Mouse (Mus musculus): ENCODE data around the gene Retreg3.

Retreg3 gene

DNA sequence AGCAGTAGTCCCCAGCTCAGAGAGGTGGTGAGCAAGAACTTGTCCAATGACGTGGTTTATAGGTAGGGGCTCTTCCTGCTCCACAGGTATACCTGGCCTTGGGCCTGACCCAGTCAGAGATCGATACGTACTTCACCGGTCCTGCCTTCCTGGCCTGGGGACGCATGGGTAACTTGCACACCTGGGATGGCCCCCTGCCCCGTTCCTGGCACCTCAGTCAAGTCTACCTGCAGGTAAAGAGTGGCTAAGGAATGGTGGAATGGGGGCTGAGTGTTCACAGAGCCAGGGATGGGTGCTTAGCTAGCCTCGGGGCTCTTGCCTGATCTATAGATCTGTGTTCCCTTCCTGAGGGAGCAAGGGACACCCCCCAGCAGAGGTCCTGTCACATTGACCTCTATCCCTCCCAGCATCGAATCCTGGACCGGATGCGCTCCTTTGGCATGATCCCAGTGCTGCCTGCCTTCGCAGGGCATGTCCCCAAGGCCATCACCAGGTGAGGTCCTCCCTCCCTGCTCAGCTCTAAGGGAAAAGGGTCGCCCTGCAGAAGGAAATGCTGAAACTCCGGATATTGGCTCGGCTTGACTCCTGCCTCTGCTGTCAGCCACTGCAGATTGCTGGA lies 47.8 kb downstream of the Retreg3 start:
- DNase-seq = peak in 1 of 2 experiments; percentile 38

DNA sequence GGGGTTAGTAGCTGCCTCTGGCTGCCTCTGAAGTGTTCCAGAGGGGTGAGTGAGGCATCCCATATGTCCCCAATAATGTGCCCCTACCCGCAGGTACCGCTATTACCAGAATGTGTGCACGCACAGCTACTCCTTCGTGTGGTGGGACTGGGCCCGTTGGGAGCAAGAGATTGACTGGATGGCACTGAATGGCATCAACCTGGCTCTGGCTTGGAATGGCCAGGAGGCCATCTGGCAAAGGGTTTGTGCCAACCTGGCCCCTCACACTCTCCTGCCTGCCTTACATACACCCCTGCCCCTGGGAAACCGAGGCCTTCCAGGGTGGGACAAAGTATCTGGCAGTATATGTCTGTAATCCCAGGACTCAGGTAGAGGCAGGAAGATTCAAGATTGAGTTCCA lies 48.7 kb downstream of the Retreg3 start:
- peak in 1 of 2 experiments; percentile 52 for DNase-seq

DNA sequence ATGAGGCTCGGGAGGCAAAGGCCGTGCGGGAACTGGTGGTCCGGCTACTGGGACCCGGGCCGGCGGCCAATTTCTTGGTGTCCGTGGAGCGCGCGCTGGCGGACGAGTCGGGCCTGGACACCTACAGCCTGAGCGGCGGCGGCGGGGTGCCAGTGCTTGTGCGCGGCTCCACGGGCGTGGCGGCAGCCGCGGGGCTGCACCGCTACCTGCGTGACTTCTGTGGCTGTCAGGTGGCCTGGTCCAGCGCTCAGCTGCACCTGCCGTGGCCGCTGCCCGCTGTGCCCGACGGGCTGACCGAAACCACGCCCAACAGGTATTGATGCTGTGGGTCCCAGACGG lies 49.5 kb downstream of the Retreg3 start:
- DNase-seq = no peak

DNA sequence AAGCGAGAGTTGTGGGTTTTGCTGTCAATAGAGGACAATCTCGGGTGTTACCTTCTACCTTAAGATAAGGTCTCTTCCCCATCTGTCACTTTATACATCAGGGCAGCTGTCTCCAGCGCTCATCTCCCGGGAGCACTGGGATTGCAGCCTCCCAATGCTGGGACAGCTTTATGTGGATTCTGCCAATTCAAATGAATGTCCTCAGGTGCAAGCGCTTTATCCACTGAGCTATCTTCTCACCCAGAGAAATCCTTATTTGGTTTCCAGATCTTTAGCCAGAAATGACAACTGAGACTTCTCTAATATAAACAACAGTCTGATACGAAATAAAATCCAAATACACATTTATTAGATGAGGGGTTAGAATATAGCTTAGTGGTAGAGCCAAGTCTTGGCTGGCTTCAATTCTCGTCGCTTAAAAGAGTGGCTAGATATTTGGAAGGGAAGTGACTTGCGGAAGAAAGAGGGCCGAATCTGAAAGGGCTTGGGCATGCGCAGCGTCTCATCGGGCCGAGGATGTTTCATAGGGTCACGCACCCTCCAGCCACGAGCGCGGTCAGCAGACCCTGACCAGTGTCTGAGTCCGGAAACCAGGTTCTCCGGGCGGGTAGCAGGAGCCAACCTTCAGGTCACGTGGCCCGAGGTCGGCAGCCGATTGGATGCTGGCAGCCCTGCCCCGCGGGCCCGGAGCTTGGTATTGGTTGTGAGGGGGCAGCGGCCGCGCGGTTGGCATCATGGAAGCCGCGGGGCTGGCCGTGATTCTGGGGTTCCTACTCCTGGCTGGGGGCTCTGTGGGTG lies 50.1 kb downstream of the Retreg3 start, which contains the start of gene Naglu:
Gene Naglu, plus strand, starts transcription at position 622 of the 798 bp plus-strand sequence.
- DNase-seq = peak; percentile 97 to 98

DNA sequence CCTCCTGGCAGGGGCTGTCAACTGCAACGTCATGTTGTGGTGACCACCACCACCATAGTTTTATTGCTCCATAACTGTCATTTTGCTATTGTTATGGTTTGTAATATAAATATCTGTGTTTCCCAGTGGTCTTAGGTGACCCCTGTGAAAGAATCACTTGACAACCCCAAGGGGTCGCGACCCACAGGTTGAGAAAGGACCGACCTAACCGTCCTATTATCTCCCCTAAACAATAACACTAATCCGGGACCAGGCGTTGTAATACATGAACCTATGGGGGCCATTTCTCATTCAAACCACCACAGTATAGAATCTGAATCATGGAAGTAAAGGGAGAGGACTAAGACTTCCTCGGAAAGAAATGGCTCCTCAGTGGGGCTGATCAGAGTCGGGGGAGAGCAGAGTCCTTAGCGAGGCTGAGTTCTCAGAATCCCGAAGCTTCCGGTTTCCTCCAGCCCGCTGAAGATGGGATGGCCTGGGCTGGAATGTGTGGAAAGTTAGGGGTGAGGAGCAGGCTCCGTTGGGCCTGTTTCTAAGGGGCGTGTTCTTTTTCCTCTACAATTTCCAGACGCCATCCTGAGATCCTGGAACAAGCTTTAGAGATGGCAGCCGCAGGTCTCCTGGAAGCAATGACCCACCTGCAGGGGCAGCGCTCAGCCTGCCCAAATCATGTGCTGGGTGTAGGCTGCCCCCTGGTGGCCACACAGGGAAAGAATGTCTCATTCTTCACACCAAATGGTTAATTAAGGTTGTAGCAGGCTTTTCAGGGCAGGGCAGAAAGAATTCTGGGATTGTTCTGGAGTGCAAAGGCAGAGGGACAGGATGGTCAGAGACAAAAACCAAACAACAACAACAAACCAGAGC lies 52.9 kb downstream of the Retreg3 start:
- peak; percentile 91 to 94 for DNase-seq

DNA sequence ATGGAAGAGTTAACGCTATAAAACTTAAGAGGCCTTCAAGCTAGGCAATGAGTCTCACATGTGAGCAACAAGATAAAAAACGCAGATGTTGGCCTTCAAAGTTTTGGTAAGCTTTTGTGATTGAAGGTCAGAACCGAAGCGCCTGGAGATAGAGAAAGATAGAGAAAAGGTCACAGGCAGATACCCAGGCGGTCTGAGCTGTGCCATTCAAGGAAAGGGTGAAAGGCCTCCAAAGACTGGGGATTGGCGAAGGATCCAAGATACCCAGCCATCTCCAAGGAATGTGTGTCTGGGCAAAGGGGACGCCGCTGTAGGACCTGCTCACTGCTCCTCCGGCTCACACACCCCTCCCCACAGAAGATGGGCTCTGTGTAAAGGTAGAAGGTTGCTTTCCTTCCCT lies 54.7 kb downstream of the Retreg3 start:
- no peak for DNase-seq

DNA sequence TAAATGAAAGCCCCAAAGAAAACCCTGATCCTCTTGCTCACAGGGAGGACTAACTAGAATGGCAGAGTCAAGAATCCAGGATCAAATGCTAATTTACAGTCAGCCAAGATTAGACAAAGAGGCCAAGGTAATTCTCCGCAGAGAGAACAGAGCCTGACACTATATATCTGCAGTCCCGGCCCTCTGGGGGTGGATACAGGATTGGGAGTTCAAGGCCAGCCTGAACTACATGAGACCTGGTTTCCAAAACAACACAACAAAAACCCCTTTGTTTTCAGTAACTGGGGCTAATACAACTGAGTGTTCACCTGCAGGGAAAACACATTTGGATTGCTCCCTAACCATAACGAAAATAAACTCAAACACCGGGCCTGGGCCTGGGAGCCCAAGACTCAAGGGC lies 55.2 kb downstream of the Retreg3 start:
- no peak for DNase-seq

DNA sequence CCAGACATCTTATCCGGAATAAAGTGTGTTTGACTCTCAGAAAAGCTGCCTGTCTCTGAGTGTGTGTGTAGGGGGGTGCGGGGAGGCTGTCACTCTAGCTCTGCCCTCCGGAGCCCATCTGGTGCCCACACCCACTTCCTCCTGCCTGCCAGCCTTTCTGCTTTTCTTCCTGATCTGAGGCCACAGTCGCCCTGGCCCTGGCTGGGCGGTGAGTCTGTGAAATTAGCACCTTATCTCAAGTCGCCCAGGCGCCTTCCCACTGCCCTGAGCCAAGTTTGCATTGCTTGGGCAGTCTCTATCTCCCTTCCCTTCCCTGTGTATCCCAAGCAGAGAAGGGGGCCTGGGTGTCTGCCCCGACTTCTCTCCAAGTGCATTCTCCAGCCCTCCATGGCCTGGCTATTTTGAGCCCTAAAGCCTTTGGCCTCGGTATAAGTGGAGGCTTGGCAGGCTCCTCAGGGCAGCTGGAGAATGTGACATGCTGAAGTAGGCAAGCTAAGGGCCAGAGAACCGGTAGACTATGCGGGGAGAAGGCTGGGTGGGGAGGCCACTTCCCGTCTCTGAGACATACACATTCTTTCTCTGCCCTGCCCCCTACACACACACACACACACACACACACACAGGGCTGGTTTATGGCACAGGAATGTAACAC lies 55.9 kb downstream of the Retreg3 start:
- peak; percentile 76 to 79 for DNase-seq

DNA sequence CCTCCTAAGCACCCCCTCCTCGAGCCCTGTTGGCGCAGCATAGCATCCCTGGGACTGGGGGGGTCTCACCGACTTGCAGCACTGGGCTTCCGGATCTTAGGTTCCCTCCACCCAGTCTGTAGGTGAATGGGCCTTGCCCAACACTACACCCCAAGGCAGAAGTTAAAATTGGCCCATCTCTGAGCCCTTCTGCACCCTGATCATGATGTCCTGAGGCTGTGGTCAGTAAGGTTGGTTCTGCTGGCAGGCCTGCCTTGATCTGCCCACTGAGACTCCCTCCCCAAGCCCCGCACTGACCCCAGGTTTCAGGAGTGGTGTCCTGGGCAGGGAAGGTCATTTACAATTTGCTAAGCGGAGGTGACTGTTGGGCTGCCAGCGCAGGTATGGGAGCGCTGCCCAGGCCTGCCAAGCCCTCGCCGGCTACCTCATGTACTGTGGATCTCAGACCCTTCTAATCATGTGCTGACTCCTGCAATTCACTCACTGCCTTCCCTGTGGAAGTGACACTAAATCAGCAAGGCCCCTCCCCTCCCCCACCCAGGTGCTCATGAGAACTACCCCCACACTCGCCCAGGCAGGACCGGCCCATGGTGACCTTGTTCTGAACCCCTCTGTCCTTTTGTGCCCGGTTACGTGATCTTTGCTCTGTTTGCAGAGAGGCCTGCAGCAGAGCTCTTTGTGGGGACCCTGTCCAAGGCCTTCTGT lies 56.6 kb downstream of the Retreg3 start:
- peak in 1 of 2 experiments; percentile 54 for DNase-seq

DNA sequence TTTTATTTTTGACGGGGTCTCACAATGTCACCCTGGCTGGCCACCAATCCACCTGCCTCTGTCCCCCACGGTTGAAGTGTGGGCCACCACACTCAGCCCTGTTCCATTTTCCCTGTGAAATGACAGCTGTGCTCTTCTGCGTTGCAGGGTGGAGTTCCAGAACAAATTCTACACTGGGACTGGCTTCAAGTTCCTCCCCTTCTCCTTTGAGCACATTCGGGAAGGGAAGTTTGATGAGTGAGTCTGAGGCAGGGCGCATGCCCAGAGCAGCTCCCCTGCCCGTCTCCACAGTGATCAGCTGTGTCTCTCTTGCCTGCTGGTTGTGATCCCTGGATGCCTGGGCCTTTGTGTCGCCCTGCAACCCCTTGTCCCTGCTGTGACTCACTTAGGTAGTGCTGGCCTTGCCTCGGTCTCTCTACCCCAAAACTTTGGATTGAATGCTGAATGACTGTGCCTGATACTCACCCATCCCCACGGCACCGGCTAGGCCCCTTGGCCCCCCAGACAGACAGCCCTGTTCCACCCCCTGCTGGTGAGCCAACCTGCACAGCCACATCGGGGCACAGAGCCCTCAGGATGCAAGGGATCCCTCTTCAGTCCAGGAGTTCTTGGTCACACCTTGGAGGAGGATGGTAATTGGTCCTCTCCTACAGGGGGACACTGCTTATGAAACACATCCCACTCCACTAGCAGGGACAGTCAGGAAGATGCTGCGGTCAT lies 57.4 kb downstream of the Retreg3 start:
- peak in 1 of 2 experiments; percentile 40 for DNase-seq

DNA sequence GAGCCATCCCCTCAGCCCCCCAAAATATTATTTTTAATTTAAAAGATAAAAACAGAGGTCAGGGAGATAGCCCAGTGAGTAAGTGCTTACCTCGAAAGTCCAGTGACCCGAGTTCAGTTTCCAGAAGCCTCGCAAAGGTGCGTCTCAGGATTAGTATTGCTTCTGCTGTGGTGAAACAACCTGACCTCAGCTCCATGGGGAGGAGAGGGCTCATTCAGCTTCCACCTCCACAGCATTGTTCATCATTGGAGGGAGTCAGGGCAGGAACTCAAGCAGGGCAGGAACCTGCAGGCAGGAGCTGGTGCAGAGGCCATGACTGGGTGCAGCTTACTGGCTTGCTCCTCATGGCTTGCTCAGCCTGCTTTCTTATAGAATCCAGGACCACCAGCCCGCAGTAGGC lies 58.6 kb downstream of the Retreg3 start:
- no peak for DNase-seq

DNA sequence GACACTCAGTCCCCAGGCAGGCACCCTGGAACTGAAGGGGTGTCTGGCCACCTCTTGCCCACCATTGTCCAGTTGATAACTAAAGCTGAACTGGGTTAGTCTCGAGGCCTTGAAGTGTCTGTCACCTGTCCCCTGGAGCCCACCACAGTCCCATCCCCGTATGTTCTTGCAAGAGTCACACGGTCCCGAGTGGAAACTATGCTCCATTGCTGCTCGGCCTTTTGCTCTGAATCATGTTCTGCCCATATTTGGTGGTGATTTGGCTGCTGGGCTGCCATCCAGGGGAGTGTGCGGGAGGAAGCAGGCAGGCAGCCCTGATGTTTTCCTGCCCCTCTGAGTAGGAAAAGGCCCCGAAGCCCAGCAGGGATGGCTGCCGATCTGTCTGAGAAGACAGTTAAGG lies 59.6 kb downstream of the Retreg3 start:
- peak; percentile 74 to 83 for DNase-seq

DNA sequence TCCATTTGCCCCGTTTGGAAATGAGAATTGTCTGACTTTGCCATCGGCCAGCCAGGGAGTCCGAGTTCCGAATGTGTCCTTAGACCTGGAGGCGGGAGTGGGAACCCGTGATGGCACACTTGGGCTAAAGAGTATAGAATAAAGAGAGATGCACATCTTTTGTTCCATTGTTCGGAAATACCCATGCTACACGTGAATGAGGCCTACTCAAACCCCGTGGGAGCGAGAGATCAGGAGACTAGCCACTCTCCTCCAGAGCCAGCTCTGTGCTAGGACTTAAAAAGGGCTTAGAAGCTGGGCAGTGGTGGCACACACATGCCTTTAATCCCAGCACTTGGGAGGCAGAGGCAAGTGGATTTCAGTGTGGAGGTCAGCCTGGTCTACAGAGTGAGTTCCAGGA lies 60.2 kb downstream of the Retreg3 start:
- no peak for DNase-seq

DNA sequence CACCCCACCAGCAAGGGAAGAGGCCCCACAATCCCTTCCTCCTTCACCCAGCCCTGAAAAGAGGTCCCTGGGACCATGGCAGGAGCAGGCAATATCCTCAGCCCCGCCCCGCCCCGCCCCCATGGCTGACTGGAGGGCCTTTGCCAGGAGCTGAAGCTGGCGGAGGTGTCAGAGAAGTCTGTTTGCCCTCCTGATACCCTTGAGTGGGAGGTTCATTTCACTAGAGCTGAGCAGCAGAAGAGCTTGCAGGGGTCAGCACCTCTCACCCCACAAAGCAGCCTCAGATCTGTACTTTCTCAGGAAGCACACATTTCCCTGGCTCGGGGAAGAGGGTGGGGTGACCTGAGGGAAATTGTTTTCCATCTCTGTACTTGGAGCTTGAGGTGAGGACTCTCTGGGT lies 61.0 kb downstream of the Retreg3 start:
- DNase-seq = no peak

DNA sequence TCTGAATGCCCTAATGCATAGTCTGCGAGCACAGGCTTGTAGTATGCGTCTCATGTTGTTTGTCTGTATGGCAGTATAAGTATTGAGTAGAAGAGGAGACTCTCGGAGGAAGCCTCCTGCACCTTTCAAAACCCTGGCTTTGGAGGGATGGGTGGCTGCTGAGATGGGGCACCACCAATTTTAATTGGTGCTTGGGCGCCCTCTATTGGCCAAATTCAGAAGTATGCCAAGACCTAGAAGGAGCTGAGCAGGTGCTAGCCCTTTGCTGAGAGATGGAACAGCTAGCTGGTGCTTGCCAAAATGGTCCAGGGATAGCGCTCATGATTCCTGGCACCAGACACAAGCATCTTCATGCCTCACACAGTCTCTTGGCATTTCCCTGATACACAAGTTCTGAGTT lies 61.8 kb downstream of the Retreg3 start:
- DNase-seq = peak; percentile 90 to 95

DNA sequence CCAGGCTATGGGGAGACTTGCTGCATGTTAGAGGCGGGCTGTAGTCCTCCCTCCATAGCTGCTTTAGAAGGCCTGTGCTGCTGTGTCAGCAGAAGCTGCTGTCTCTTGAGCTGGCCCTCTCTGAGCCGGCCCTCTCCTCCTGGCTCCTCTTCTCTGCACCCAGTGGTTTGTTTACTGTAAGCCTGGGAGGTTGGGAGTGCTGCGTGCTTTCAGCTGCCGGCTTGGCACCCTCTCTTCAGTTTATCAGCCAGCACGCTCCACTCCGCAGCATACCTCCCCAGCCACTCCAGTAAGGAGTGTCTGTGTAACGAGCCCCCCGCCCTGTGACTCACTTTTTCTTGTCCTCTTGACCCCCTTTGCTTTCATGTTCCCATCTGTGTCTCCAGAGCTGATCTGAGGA lies 62.8 kb downstream of the Retreg3 start:
- DNase-seq = no peak

DNA sequence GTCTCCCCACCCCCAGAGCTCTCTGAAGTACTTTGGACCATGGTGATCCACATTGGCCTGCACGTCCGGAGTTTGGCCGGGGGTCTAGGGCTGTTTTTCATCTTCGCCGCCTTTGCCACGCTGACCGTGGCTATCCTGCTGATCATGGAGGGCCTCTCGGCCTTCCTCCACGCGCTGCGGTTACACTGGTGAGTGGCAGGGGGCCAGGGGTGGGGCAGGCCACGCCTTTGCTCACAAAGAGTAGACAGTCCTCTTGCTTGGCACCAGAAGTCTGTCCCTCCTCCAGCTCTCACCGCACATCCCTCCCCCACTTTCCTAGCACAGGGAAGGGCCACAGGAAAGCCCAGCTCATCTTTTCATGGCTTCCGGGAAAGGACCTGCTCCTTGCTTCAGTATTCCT lies 64.3 kb downstream of the Retreg3 start:
- peak in 1 of 2 experiments; percentile 48 for DNase-seq

DNA sequence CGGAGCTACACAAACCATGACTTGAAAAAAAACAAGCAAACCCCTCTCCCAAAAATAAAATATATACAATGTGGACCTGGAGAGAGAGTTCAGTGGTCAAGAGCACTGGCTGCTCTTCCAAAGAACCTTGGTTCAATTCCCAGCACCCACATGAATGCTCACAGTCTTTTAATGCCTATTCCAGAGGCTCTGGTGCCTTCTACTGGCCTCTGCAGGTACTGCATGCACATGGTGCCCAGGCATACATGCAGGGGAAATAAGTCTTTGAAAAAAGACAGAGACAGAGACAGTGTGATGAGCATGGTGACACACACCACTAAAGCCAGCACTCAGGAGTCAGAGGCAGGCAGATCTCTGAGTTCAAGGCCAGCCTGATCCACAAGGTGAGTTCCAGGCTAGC lies 65.7 kb downstream of the Retreg3 start:
- no peak for DNase-seq

DNA sequence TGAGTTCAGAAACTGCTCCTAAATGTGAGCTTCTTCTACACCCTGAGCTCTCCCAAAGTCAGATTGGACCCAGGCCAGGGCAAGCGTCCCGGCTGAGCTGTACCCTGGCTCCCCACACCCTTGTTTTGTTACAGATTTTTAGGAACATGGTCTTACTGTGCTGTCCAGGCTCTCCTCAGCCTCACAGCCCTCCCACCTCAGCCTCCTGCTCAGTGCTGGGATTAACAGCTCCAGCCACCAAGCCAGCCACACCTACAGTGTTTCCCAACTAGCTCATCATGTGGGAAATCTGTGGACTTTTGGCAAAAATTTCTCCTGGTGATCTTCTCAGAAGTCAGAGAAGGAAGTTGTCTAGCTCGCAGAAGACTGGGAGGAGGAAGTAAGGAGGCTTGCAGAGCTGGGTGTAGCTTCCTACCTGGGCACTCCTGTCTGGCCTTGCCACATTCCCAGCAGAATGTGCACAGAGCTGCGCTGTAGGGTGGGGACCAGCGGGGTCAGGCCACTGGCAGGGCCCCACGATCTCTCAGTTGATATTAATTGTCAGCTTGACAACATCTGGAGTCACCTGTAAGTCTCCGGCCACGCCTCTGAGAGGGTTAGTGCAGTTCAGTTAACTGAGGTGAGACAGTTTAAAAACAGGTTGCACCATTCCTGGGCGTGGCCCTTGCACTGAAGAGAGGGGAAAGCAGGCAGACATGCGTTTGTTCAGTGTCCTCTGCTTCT lies 66.8 kb downstream of the Retreg3 start:
- no peak for DNase-seq

DNA sequence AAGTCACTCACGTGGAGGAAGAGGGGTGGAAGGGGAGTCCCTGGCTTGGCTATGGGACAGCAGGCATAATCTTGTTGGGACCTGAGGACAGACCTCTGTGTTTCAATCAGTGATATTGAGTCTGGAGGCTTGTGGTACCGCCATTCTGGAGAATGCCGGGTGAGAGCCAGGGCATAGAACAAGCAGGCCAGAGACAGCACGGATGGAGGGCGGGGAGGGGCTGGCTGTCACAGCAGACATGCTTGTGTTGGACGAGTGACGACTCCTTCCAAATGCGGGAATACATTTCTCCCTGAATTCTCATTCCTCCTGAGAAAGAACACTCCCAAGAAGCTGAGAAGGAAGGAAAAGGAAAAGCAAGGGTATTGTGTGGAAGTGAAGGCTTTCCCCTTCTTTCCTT lies 68.1 kb downstream of the Retreg3 start:
- peak in 1 of 2 experiments; percentile 63 for DNase-seq

DNA sequence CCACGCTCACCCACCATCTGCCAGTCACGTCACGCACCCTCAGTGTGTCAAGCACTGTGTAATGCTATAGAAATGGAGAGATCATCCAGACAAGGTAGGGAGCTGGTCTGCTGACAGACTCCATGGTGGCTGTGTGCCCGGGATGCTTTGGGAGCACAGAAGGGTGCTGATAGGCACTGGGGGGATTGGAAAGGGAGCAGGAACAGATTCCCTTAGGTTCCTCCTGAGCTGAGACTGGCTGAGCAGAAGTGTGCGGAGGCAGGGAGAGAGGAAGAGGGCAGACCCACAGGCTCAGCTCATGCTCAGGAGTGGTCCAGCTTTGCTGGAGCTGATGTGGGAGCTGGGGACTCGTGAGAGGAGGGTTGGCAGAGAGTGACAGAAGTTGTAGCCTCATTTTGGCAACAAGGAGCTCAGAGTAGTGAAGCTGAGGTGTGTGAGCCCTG lies 68.6 kb downstream of the Retreg3 start:
- DNase-seq = peak; percentile 56 to 69
